Mouse (Mus musculus) retina, postnatal 1 day (tissue): ENCODE measurements around the gene Ass1.

Source experiments
- DNase-seq: peaks from one replicate; pipeline ENCODE4 v3.0.0-alpha.2; 2012

Ass1 gene

DNA sequence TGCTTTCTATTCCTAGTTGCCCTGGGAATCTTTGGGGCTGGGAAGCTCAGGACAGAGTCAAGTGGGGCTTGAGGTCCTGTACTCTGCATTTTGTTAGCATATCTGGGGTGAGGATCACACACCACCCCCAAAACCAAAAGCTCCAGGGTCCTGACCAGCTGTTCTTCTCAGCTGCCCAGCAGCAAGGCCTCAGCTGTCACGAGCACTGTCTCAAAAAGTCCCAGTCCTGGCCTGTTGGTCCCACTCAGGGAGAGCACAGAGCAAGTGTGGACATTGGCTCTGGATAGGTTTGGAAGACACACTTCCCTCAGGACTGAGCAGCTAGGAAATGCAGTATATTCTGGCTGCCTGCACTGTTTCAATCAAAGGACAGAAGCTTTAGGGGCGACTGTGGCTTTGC, 20.5 kb downstream of the Ass1 start:
- no peak for DNase-seq

DNA sequence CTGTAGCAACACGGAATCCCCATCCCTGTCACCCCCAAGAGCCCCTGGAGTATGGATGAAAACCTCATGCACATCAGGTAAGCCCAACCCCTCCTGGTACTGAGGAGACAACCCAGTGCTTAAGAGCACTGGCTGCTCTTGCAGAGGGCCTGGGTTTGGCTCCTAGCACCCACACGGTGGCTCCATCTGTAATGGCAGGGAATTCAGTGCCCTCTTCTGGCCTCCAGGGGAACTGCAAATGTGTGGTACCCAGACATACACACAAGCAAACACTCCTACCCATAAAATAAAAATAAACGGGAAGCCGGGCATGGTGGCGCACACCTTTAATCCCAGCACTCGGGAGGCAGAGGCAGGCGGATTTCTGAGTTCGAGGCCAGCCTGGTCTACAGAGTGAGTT, 22.3 kb downstream of the Ass1 start:
- no peak for DNase-seq

DNA sequence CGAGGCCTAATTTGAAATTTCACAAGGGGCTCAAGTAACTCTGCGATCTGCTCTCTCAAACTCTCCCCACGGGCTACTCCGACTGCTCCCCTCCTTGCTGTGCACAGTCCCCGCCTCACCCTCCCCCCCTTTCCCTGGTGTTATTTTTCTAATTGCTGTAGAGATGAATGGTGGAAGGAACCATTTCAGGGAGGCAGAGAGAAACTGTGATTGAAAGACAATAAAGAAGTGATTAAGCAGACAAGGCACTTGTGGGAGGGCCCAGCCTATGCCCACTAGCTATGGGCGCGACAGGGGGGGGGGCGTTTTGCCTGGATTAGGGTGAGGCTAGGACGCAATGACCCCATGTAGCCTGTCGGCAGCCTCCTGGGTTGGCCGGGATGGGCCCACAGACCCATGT, 23.2 kb downstream of the Ass1 start:
- peak; percentile 58 for DNase-seq

- DNase-seq = no peak
Observed at GRCm38 (mm10) chr2:31494315-31494714, 24.3 kb downstream of the Ass1 start.

- DNase-seq = peak; percentile 83
Observed at GRCm38 (mm10) chr2:31495046-31495476, 25.1 kb downstream of the Ass1 start.

GRCm38 (mm10) chr2:31496141-31496540, 26.1 kb downstream of the Ass1 start:
- no peak for DNase-seq

- DNase-seq = no peak
Observed at GRCm38 (mm10) chr2:31497113-31497512, 27.1 kb downstream of the Ass1 start.

DNA sequence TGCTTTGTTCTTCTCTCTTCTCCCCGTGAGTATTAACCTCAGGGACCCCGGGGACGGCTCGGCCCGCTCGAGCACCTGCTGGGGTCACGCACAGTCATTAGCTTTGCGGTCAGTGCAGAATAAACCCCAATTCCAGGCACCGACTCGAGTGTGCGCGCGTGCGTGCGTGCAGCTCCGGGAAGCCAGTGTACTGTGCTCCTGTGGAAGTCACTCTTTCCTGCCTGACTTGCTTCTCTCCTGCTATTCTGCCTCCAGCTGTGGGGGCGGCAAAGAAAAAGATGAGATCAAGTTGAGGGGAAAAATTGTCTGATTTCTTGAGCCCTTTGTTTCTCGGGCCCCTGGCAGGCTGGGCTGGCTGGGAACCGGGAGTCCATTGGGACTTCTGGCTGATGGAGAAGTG, 27.6 kb downstream of the Ass1 start:
- DNase-seq = no peak

GRCm38 (mm10) chr2:31499327-31500291, 29.6 kb downstream of the Ass1 start:
- peak; percentile 83 for DNase-seq

DNA sequence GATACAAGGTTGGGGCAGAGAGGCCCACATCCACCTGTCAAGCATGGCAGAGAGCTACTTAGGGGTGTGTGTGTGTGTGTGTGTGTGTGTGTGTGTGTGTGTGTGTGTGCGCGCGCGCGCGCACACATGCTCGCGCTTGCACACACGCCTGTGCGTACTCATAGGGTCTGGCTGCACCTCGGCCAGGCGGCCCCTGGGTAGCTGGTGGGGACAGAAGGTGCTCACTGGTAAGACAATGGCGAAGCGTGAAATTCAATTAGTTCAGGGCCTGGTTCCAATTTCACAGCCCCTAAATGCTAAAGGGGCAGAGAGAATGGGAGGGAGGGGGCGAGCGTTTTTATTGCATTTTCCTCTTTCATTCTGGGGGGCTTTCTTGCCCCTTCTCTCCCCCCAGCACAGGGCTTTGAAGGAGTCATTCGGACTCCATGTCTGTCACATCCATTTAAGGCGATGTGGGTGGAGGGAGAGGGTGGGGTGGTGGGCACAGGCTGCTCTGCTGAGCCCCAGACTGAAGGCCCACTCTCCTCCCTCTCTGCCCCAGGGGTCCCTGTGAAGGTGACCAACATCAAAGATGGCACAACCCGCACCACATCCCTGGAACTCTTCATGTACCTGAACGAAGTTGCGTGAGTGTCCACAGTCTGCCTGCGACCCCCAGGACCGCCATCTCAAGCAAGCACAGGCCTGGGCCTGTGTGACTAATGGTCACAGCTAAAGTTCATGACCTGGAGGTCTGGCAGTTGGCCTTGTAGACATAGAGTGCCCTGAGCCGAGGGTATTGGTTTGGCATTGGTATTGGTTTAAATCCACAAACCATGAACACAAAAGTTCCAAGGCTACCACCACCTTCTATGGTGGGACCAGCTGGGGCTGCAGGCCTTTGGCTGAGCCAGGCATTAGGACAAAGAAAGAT, 30.5 kb downstream of the Ass1 start:
- DNase-seq = peak; percentile 77

DNA sequence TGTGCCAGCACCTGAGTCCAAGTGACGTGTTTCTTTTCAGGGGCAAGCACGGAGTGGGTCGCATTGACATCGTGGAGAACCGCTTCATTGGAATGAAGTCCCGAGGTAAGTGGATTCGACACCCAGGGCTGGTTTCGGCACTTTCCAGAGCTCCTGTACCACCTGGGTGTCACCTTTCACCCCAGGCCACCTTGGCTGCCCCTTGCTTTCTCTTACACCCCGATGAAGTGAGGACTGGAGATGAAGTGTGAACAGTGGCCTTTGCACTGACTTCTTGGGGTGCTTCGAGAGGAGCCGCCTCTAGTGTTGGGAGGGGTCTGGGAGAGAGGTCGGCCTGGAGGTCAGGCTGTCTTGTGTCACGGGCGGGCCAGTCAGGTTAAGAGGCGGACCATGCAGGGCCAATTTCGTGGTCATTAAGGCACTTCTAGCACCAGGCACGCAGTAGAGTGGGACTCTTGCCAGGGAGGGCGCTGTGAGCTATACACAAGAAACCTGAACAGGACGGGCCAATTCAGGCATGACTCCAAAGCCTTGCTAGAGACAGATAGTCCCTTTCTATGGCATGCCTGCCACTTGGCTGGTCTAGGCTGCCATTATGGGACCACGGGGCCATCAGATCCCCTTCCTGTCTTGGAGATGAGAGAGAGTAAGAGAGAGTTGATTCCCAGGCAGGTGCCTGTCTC, 31.6 kb downstream of the Ass1 start:
- DNase-seq = peak; percentile 43

- no peak for DNase-seq
Observed at GRCm38 (mm10) chr2:31502616-31503522, 32.9 kb downstream of the Ass1 start.

DNA sequence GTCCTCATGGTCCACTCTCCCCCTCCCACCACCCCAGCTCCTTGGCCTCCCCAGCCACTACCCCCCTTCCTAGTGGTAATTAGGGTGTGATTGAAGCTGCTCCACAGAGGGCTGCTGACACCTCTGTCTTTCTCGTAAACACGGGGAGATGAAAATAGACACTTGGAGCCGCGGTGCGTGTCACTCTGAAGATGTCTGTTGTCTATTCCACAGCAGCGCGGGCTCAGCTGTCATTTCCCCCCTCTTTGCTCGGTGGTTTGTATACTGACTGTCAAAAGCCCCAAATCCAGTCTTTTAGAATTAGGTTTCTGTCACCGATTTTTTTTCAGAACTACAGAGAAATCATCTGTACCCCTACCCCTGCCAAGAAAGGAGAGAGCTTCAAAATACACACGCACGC, 35.5 kb downstream of the Ass1 start:
- DNase-seq = no peak

DNA sequence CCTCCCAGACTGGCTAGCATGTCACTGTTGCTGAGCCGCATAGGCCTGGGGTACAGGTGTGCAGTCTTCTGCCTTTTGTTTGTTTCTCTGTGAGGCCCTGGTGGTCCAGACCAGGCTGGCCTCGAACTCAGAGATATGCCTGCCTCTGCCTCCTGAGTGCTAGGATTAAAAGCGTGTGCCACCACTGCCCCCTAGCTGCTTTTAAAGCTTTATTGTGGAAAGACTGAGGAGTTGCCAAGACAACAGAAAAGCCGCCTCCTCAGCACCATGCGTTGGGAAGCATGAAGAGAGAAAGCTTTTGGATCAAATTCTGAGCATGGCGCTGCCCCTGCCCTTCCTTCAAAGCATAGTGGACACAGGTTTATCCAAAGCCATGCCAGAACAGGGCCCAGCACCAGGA, 38.8 kb downstream of the Ass1 start:
- no peak for DNase-seq

- no peak for DNase-seq
Observed at GRCm38 (mm10) chr2:31511316-31511715, 41.3 kb downstream of the Ass1 start.

DNA sequence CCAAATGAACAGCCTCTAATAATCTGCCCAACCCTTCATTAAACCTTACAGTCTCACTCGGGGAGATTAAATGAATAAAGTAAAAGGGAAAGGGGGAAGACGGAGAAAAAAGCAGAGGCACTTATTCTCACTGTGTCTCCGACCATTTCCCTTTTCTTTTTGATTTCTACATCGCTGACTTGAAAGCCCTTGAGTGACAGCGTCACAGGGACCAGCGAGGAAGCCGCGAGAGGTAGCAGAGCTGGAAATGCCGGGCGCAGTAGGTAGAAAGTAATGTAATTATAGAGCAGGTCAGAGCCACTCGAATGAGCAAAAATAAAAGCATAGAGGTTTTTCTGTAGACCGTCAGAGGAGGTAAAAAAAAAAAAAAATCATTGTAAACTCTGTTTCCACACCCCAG, 46.5 kb downstream of the Ass1 start:
- DNase-seq = no peak

GRCm38 (mm10) chr2:31521800-31522335, 51.9 kb downstream of the Ass1 start:
- DNase-seq = no peak

GRCm38 (mm10) chr2:31524641-31525040, 54.6 kb downstream of the Ass1 start:
- DNase-seq = no peak

- peak; percentile 65 for DNase-seq
Observed at GRCm38 (mm10) chr2:31525778-31526177, 55.8 kb downstream of the Ass1 start.

- no peak for DNase-seq
Observed at GRCm38 (mm10) chr2:31530201-31530600, 60.2 kb downstream of the Ass1 start.

GRCm38 (mm10) chr2:31537054-31537453, 67.0 kb downstream of the Ass1 start:
- DNase-seq = peak; percentile 56

DNA sequence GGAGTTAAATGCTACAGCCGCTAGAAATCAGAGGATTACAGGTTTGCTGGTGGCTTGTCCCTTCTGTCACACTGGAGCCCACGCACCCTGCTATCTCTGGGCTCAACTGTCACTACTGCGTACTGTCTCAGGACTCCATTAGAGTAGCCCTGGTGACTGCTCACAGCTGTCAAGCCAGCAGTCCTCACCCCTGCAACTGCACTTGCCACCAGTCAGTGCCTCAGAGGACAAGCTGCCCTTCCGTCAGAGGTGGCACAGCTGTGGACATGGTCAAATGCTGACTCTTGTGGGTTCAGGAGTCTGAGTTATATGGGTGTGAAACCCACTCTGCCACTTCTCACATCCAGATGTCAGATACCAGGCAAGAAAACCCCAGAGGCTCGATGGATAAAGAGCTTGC, 68.7 kb downstream of the Ass1 start:
- peak; percentile 45 for DNase-seq
